Mouse (Mus musculus) kidney, adult 2 months (tissue): Measurements from ENCODE around the gene Creb3l4. TPM values are rescaled to one million over a fixed set of nuclear protein-coding genes. Genes with fewer than 3 reads are reported as not detected.
A peak's percentile ranks its signal among the peaks of the same experiment; 100 is the strongest.
"Not testable (repeated sequence)": the region's sequence is repeated elsewhere in the genome, so short reads cannot be mapped to it uniquely, and the experiment has no call there.

Experiments used
- DNase-seq: peaks from one replicate; pipeline ENCODE4 v3.0.0; 2021
- H3K27ac ChIP-seq: fragments of 200-500 bp; 2 replicates; pipeline ENCODE4 v1.5.1; 2012; ENCODE audit warnings: low read depth, low read length, control low read depth, inconsistent platforms; ENCODE audit not compliant: insufficient read depth
- H3K27me3 ChIP-seq: fragments of 200-500 bp; replicated peaks from 2 replicates; pipeline ENCODE4 v1.6.1; 2012; ENCODE audit warnings: mild to moderate bottlenecking, moderate library complexity, low read length, inconsistent platforms; ENCODE audit not compliant: control insufficient read depth, insufficient read depth
- H3K36me3 ChIP-seq: fragments of 200-500 bp; 2 replicates; pipeline ENCODE4 v1.6.1; 2012; ENCODE audit warnings: mild to moderate bottlenecking, moderate library complexity, low read length, inconsistent platforms; ENCODE audit not compliant: control insufficient read depth, insufficient read depth
- H3K4me1 ChIP-seq: fragments of 200-500 bp; 2 replicates; pipeline ENCODE4 v1.6.1; 2011; ENCODE audit warnings: low read length; ENCODE audit not compliant: control insufficient read depth, insufficient read depth
- H3K4me3 ChIP-seq: fragments of 200-500 bp; 2 replicates; pipeline ENCODE4 v1.5.1; 2011; ENCODE audit warnings: mild to moderate bottlenecking, low read depth, low read length, control low read depth; ENCODE audit not compliant: insufficient read depth
- CTCF ChIP-seq: fragments of 200-500 bp; conservative IDR thresholded peaks from 2 replicates; pipeline ENCODE4 v1.5.1; 2011; ENCODE audit warnings: low read depth, mild to moderate bottlenecking, control low read depth, low read length, moderate library complexity, mixed read lengths; ENCODE audit not compliant: insufficient read depth, insufficient read length
- POLR2A ChIP-seq: fragments of 200-500 bp; IDR thresholded peaks from one replicate; pipeline ENCODE4 v1.6.1; 2011; ENCODE audit warnings: low read depth, low read length, control low read depth
- WGBS: fragments of 180-500 bp; shearing (Covaris S2); methylation state at CpG from one replicate; pipeline ENCODE4 v1.1.7; 2018; 5-methylcytosine and 5-hydroxymethylcytosine counted together
- polyA plus RNA-seq: library from polyadenylated mRNA; depleted of rRNA; stranded (reverse); fragments of >200 nt; gene quantifications from 2 replicates; pipeline ENCODE4 v1.2.3, GENCODE M21; 2012; rRNA removed

Creb3l4 gene
- 1.0 and 1.5 TPM in 2 replicates for polyA plus RNA-seq

GRCm38 (mm10) chr3:90242984-90243775 is at the start of gene Creb3l4:
TSS of gene Creb3l4 (minus strand) at chr3:90243512.
- Histone ChIP-seq H3K36me3 (no peaks in the 10 kb centered on the region), H3K27ac (no peak within 1 kb of the TSS), H3K4me1 (peaks cover 11% of the 10 kb centered on the region; the same call in 1 of the 2 replicates), H3K27me3 (no peaks in the 10 kb centered on the region), H3K4me3 (peak within 1 kb of the TSS; percentile 29)
- TF ChIP-seq POLR2A (no peak), CTCF (no peak)
- DNase-seq, result peak; percentile 56
- WGBS, result 31% methylated on average over 19 of the region's 19 CpGs

- TF ChIP-seq POLR2A (peak; percentile 7), CTCF (no peak)
These were observed 49.3 kb upstream of the Creb3l4 start, which contains the start of gene Gatad2b for GRCm38 (mm10) chr3:90292345-90293275. TSS of gene Gatad2b (plus strand) at chr3:90293178.

GRCm38 (mm10) chr3:90291982-90292344 is 48.7 kb upstream of the Creb3l4 start:
- Histone ChIP-seq H3K4me3 (peak overlapping the region; percentile 92; the same call in 1 of the 2 replicates), H3K27me3 (no peaks in the 10 kb centered on the region), H3K4me1 (peaks cover 5% of the 10 kb centered on the region; the same call in 1 of the 2 replicates), H3K27ac (peak overlapping the region; percentile 96; the same call in 1 of the 2 replicates), H3K36me3 (no peaks in the 10 kb centered on the region)
- no peak for DNase-seq
- no peak for TF ChIP-seq POLR2A
- no peak for TF ChIP-seq CTCF
- 18% methylated on average over 2 of the region's 2 CpGs for WGBS

More at GRCm38 (mm10) chr3:90292345-90293275, 49.3 kb upstream of the Creb3l4 start, which contains the start of gene Gatad2b:
- peak; percentile 100 for DNase-seq
- no peaks in the 10 kb centered on the region for H3K27me3 ChIP-seq
- no peaks in the 10 kb centered on the region for H3K36me3 ChIP-seq
- peak within 1 kb of the TSS; percentile 96 for H3K27ac ChIP-seq
- peaks cover 5% of the 10 kb centered on the region; the same call in 1 of the 2 replicates for H3K4me1 ChIP-seq
- H3K4me3 ChIP-seq, result peak within 1 kb of the TSS; percentile 99
- under 1% methylated on average over 47 of the region's 47 CpGs for WGBS

- H3K36me3 ChIP-seq, result no peaks in the 10 kb centered on the region
- WGBS, result 78% methylated on average over 1 of the region's 1 CpGs
- peaks cover 5% of the 10 kb centered on the region; the same call in 1 of the 2 replicates for H3K4me1 ChIP-seq
- peak; percentile 54 for TF ChIP-seq CTCF
- TF ChIP-seq POLR2A, result no peak
- H3K27me3 ChIP-seq, result no peaks in the 10 kb centered on the region
- H3K27ac ChIP-seq, result no peak overlapping the region
- peak; percentile 41 for DNase-seq
- no peak overlapping the region for H3K4me3 ChIP-seq
These were observed 47.3 kb upstream of the Creb3l4 start for GRCm38 (mm10) chr3:90290602-90291001.

GRCm38 (mm10) chr3:90289403-90289802 is 46.1 kb upstream of the Creb3l4 start:
- not testable (repeated sequence) for H3K4me3 ChIP-seq, DNase-seq, H3K27ac ChIP-seq, H3K36me3 ChIP-seq, H3K27me3 ChIP-seq, H3K4me1 ChIP-seq
- 58% methylated on average over 3 of the region's 3 CpGs for WGBS

- WGBS, result 95% methylated on average over 2 of the region's 2 CpGs
- DNase-seq, result no peak
- Histone ChIP-seq H3K27me3 (no peaks in the 10 kb centered on the region), H3K36me3 (no peaks in the 10 kb centered on the region), H3K27ac (no peak overlapping the region), H3K4me3 (no peak overlapping the region), H3K4me1 (no peaks in the 10 kb centered on the region)
- no peak for TF ChIP-seq POLR2A
- TF ChIP-seq CTCF, result no peak
These were observed 40.8 kb upstream of the Creb3l4 start for GRCm38 (mm10) chr3:90284150-90284549.

- H3K36me3 ChIP-seq, result no peaks in the 10 kb centered on the region
- no peaks in the 10 kb centered on the region for H3K4me1 ChIP-seq
- TF ChIP-seq POLR2A (no peak), CTCF (no peak)
- no peaks in the 10 kb centered on the region for H3K27me3 ChIP-seq
- no peak for DNase-seq
- H3K4me3 ChIP-seq, result no peak overlapping the region
- WGBS, result 94% methylated on average over 9 of the region's 9 CpGs
- H3K27ac ChIP-seq, result no peak overlapping the region
These were observed 37.4 kb upstream of the Creb3l4 start for GRCm38 (mm10) chr3:90280708-90281107.
